Mouse (Mus musculus) forebrain, embryonic 12.5 days (tissue): ENCODE measurements around the gene Nfib. TPM values are rescaled to one million over a fixed set of nuclear protein-coding genes. Genes with fewer than 3 reads are reported as not detected.

Experiments
- ATAC-seq: fragments of 200-750 bp; cut with Nextera tagmentation; 2 replicates; pipeline ENCODE4 v1.8.0; 2017; ENCODE audit warnings: moderate TSS enrichment; ENCODE audit not compliant: low FRiP score
- H3K27ac ChIP-seq: fragments of 300-500 bp; sonication (generic); 2 replicates; pipeline ENCODE4 v1.5.1; 2016; ENCODE audit warnings: mild to moderate bottlenecking
- H3K27me3 ChIP-seq: fragments of 300-500 bp; sonication (generic); 2 replicates; pipeline ENCODE4 v1.6.1; 2016; ENCODE audit warnings: mild to moderate bottlenecking
- H3K36me3 ChIP-seq: fragments of 300-500 bp; sonication (generic); replicated peaks from 2 replicates; pipeline ENCODE4 v1.6.1; 2016; ENCODE audit warnings: mild to moderate bottlenecking
- H3K4me1 ChIP-seq: fragments of 300-500 bp; sonication (generic); 2 replicates; pipeline ENCODE4 v1.6.1; 2016
- H3K4me2 ChIP-seq: fragments of 300-500 bp; sonication (generic); 2 replicates; pipeline ENCODE4 v1.6.1; 2016; ENCODE audit warnings: mild to moderate bottlenecking, moderate library complexity
- H3K4me3 ChIP-seq: fragments of 300-500 bp; sonication (generic); replicated peaks from 2 replicates; pipeline ENCODE4 v1.5.1; 2016; ENCODE audit warnings: mild to moderate bottlenecking
- H3K9ac ChIP-seq: fragments of 300-500 bp; sonication (generic); 2 replicates; pipeline ENCODE4 v1.6.1; 2016; ENCODE audit warnings: mild to moderate bottlenecking
- H3K9me3 ChIP-seq: fragments of 300-500 bp; sonication (generic); 2 replicates; pipeline ENCODE4 v1.6.1; 2016
- WGBS: fragments of 180-500 bp; shearing (Covaris S2); methylation state at CpG from one replicate; pipeline ENCODE4 v1.1.7; 2016; 5-methylcytosine and 5-hydroxymethylcytosine counted together
- polyA plus RNA-seq: library from polyadenylated mRNA; unstranded; fragments of >200 nt; fragmentation: Nextera tagmentation; extraction: Ambion mirVana; gene quantifications from 2 replicates; pipeline ENCODE4 v1.2.1, GENCODE M21; 2016

Gene Nfib
- polyA plus RNA-seq, 1 experiment from 2014 or later, result 103 TPM

GRCm38 (mm10) chr4:82248961-82249360 lies 456.6 kb downstream of the Nfib start:
- no peak for ATAC-seq
- Histone ChIP-seq H3K36me3 (no peaks in the 10 kb centered on the region), H3K27ac (no peak overlapping the region), H3K9me3 (no peaks in the 10 kb centered on the region), H3K9ac (no peak overlapping the region), H3K4me1 (no peaks in the 10 kb centered on the region), H3K4me2 (no peak overlapping the region), H3K27me3 (no peaks in the 10 kb centered on the region), H3K4me3 (no peak overlapping the region)
- 82% methylated on average over 1 of the region's 1 CpGs for WGBS

GRCm38 (mm10) chr4:82248031-82248430 lies 457.5 kb downstream of the Nfib start:
- WGBS, result 87% methylated on average over 5 of the region's 5 CpGs
- no peaks in the 10 kb centered on the region for H3K9me3 ChIP-seq
- no peak overlapping the region for H3K9ac ChIP-seq
- H3K27me3 ChIP-seq, result no peaks in the 10 kb centered on the region
- no peak overlapping the region for H3K4me2 ChIP-seq
- H3K4me1 ChIP-seq, result no peaks in the 10 kb centered on the region
- ATAC-seq, result no peak
- no peaks in the 10 kb centered on the region for H3K36me3 ChIP-seq
- H3K27ac ChIP-seq, result no peak overlapping the region
- H3K4me3 ChIP-seq, result no peak overlapping the region

GRCm38 (mm10) chr4:82246290-82246689 lies 459.3 kb downstream of the Nfib start:
- Histone ChIP-seq H3K4me2 (no peak overlapping the region), H3K36me3 (no peaks in the 10 kb centered on the region), H3K4me3 (no peak overlapping the region), H3K9me3 (no peaks in the 10 kb centered on the region), H3K27ac (no peak overlapping the region), H3K4me1 (no peaks in the 10 kb centered on the region), H3K27me3 (no peaks in the 10 kb centered on the region), H3K9ac (no peak overlapping the region)
- ATAC-seq, result no peak
- 78% methylated on average over 2 of the region's 2 CpGs for WGBS

Other genes starting within 250 kb of the Nfib start
- 22.1 and 22.6 TPM in 2 replicates for gene Zdhhc21, start 154.2 kb upstream of the Nfib start, polyA plus RNA-seq
- gene Cer1, start 179.4 kb upstream of the Nfib start, polyA plus RNA-seq, result 0.12 TPM in 1 of 2 replicates, not detected in the other